Mouse (Mus musculus): ENCODE results near the gene Hspa1a. TPM values are rescaled to one million over a fixed set of nuclear protein-coding genes. Genes with fewer than 3 reads are reported as not detected.
A peak's percentile ranks its signal among the peaks of the same experiment; 100 is the strongest.
"Not testable (repeated sequence)": the region's sequence is repeated elsewhere in the genome, so short reads cannot be mapped to it uniquely, and the experiment has no call there.

Hspa1a gene
- total RNA-seq, 2 experiments from 2014 or later, result 10.8 to 12.6 TPM

GRCm38 (mm10) chr17:35002153-35002865 is 30.4 kb upstream of the Hspa1a start:
- intact Hi-C loops (cut with DNase I), result loop anchor here (5.0 kb wide), 1 partner anchor 240 kb away; the partner anchor contains the start of gene Ddx39b
- no peak for DNase-seq (ENCODE audit: low spot score in 2 of 2)

DNA sequence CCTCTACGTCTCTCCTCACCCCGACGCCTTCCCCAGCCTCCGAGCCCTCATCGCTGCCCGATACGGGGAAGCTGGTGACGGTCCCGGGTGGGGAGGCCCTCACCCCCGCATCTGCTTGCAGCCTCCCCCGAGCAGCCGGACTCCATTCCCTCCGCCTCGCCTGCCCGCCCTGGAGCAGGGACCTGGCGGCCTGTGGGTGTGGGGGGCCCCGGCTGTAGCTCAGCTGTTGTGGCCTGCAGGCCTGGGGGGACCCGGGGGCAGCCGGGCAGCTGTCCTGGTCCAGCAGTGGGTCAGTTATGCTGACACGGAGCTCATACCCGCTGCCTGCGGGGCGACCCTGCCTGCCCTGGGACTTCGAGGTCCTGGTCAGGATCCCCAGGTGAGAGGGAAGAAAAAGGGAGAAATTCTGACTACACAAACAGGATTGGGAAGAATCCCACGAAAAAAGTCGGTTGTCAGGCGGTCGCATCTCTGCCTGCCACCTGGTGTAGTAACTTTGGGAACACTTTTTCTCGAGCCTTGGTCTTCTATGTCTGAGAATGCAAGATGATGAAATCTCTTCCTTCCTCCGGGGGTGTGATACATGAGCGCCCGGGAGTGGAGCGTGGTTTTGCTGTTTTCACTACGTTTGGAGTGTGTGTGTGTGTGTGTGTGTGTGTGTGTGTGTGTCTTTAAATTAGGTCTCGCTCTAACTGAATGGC is 29.6 kb upstream of the Hspa1a start:
- intact Hi-C loops (cut with DNase I), result loop anchor here (5.0 kb wide), 1 partner anchor 241 kb away; the partner anchor contains the start of gene Ddx39b
- peak; percentile 21 to 55 for DNase-seq (ENCODE audit: low spot score in 2 of 2)

- peak; percentile 77 to 85 for DNase-seq (ENCODE audit: low spot score in 2 of 2)
- intact Hi-C loops (cut with DNase I), result loop anchor here (5.0 kb wide), 1 partner anchor 241 kb away; the partner anchor contains the start of gene Ddx39b
These were observed 28.9 kb upstream of the Hspa1a start, which contains the start of gene Vars for GRCm38 (mm10) chr17:35000717-35001451. Vars (plus strand) TSS chr17:35000987.

GRCm38 (mm10) chr17:34999871-35000716 is 28.1 kb upstream of the Hspa1a start:
- intact Hi-C loops (cut with DNase I), result loop anchor here (2.0 to 5.0 kb wide), 2 partner anchors 15 to 242 kb away; partner anchors contain the start of gene Ddx39b
- not testable (repeated sequence) for DNase-seq (ENCODE audit: low spot score in 2 of 2)

DNA sequence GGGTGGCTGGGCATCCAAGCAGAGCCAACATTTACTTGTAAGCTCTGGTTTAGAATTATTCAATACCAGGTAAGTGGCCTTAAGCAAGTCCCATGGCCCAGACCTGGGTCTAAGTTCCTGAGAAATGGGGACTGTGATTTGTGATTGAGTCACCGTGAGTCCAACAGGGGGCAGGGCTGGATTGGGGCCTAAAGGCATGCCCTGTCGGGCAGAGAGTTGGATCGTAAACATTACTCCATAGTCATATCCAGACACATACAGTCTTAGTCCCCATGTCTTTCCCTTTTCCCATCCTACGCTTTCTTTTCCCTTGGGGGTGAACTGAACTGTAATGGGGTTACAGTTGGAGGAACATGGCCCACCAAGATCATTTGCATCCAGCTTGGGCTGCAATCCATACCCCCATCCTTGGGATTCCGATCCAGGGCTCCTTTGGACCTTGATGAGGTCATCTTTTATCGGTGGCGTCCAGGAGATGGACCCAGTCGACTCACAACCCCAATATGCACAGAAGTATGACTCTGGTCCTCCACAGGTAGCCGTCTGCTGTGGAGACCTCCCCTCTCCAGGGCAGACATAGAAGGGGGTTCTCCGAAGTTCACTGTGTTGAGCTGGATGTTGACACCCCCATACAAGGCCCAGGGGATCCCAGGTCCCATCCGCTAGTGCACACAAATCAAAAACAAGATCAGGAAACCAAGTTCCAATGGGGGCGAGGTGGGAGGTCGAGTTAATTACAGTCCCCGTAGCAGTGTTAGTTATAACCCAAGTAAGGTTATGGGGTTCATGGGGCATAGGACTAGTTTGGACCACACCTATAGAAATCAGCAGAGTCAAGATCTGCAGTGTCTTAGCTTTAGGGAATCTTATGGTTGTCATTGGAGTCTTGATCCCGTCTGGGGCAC is 26.8 kb upstream of the Hspa1a start:
- DNase-seq (ENCODE audit: low spot score in 2 of 2), result no peak
- intact Hi-C loops (cut with DNase I), result loop anchor here (2.0 kb wide), 1 partner anchor 14 kb away; no protein-coding TSS in a partner anchor

- no peak for DNase-seq (ENCODE audit: low spot score in 2 of 2)
- intact Hi-C loops (cut with DNase I), result no loop called here
These were observed 25.2 kb upstream of the Hspa1a start for GRCm38 (mm10) chr17:34997142-34997483.

GRCm38 (mm10) chr17:34996411-34997141 is 24.6 kb upstream of the Hspa1a start:
- no peak for DNase-seq (ENCODE audit: low spot score in 2 of 2)
- intact Hi-C loops (cut with DNase I), result no loop called here

DNA sequence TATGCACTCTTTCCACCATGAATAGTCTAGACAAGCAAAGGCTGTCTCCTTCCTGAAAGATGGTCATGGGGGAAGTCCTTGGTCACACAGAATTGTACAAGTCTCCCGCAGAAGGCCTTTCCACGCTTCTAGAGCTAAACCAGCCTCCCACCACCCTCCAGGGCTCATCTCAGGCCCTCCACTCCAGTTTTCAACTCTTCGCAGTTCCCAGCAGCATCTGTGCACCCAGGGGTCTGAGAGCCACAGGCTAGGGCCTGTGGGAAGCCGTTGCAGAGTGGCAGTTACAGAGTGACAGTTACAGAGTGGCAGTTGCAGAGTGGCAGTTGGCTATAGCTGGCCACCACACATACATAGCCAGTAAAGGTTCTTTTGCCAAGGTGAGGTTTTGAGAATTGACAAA is 24.0 kb upstream of the Hspa1a start:
- intact Hi-C loops (cut with DNase I); DNase-seq (ENCODE audit: low spot score in 2 of 2): not testable (repeated sequence)

DNA sequence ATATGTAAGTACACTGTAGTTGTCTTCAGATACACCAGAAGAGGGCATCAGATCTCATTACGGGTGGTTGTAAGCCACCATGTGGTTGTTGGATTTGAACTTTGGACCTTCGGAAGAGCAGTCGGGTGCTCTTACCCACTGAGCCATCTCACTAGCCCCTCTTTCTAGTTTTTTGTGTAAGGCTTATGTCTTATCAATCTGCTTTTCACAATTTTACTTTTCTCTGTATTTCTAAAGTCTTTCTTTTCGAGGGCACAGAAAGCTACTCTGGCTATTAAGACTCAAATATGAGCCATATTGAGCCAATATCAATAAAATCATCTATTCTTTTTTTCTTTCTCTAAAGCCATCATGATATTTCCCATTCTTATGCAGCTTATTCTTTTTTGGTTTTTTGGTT is 23.2 kb upstream of the Hspa1a start:
- intact Hi-C loops (cut with DNase I), result not testable (repeated sequence)

DNA sequence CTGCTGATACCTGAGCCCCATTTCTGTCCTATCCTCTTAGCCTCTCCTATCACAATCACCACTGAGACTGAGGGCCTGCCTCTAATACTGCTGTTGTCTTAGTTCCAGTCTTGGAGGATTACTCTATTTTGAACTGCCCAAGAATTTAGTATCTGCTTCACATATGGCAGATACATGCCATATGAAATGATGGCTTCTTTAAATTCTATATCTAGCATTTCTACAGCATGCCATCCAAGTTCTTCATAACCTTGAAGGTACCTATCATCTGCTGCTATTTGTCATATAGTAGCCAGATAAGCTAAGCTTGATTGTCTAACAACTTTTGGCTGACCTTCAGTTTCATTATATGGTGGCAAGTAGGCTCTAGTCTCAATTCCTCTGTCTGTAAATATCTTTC is 22.8 kb upstream of the Hspa1a start:
- intact Hi-C loops (cut with DNase I), result no loop called here
- no peak for DNase-seq (ENCODE audit: low spot score in 2 of 2)

More for the DNA sequence above, 23.2 kb upstream of the Hspa1a start:
- DNase-seq (ENCODE audit: low spot score in 2 of 2), result not testable (repeated sequence)

DNA sequence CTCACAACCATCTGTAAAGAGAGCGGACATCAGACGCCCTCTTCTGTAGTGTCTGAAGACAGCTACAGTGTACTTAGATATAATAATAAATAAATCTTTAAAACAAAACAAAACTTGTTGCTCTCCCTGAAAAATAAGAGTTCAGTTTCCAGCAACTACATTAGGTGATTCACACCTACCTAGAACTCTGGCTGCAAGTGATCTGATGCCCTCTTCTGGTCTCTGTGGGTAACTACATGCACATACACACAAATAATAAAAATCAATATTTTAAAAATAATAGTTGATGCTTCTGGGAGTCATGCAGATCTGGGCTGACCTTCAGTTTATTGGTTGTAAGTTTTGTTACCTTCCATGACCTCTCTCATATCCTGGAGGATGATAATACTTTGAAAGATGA is 12.3 kb upstream of the Hspa1a start:
- peak in 1 of 2 experiments; percentile 24 for DNase-seq (ENCODE audit: low spot score in 2 of 2)
- intact Hi-C loops (cut with DNase I), result loop anchor here (2.0 to 5.0 kb wide), 2 partner anchors 15 to 132 kb away; partner anchors contain the start of genes Nelfe and Skiv2l

DNA sequence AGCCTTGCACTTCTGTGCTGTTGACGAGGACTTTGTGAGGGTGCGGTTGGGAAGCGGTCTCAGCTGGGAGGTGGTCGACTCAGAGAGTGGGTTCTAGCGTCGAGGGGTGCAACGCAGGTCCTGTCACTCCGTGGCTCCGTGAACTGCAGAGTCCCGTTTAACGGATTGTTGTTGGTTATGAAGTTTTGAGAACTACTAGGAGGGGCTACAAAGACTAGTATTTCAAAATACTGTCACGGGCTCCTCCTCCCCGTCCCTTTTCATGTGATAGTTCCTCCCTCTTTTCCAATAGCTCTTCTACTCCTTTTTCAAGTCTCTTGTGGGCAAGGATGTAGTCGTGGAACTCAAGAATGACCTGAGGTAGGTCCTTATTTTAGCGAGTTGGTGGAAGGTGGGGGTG is 10.4 kb upstream of the Hspa1a start:
- intact Hi-C loops (cut with DNase I), result loop anchor here (5.0 kb wide), 1 partner anchor 130 kb away; the partner anchor contains the start of genes Nelfe and Skiv2l
- no peak for DNase-seq (ENCODE audit: low spot score in 2 of 2)

DNA sequence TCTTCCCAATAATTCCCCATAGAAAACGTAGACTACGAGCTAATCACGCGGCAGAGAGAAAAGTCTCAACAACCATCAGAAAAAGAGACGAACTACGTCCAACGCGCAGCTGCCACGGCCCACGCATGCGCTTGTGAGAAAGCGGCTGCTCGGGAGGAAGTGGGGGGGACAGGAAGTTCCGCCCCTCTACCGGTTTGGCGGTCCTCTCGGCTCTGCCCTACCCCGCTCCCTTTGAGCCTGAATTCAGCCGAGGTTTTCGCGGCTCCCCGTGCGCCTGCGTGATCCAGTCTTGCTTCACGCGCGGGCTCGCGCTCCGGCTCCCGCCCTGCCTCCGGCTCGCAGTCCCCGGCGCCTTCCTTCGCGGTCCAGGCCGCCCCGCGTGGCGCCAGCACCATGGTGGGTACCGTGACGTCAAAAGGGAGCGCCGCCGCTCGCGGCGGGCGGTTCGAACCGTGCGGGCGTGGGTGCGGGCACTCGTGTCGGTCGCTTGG is 9.8 kb upstream of the Hspa1a start, which contains the start of gene Lsm2:
Gene Lsm2 (plus strand): TSS at position 173 of the 491 bp plus-strand sequence.
- peak; percentile 94 to 96 for DNase-seq (ENCODE audit: low spot score in 2 of 2)
- intact Hi-C loops (cut with DNase I), result loop anchor here (1.0 to 5.0 kb wide), 2 partner anchors 29 to 129 kb away; partner anchors contain the start of genes Nelfe and Skiv2l

DNA sequence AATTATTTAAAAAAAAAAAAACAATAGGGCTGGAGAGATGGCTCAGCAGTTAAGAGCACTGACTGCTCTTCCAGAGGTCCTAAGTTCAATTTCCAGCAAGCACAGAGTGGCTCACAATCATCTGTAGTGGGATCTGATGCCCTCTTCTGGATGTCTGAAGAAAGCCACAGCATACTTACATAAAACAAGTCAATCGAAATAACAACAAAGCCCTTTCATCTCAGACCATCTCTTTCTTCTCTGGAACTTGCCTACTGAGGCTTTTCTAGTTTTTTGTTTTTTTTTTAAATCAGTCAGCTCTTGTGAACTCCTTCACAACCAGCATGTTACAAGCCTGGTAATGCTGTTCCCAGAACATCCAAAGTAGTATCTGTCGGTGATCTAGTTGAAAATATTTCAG is 8.7 kb upstream of the Hspa1a start:
- intact Hi-C loops (cut with DNase I), result loop anchor here (1.0 to 5.0 kb wide), 2 partner anchors 28 to 128 kb away; partner anchors contain the start of genes Nelfe and Skiv2l
- peak; percentile 45 to 58 for DNase-seq (ENCODE audit: low spot score in 2 of 2)

- no peak for DNase-seq (ENCODE audit: low spot score in 2 of 2)
- intact Hi-C loops (cut with DNase I), result loop anchor here (5.0 kb wide), 1 partner anchor 127 kb away; the partner anchor contains the start of genes Nelfe and Skiv2l
These were observed 7.7 kb upstream of the Hspa1a start for GRCm38 (mm10) chr17:34979631-34980030.

DNA sequence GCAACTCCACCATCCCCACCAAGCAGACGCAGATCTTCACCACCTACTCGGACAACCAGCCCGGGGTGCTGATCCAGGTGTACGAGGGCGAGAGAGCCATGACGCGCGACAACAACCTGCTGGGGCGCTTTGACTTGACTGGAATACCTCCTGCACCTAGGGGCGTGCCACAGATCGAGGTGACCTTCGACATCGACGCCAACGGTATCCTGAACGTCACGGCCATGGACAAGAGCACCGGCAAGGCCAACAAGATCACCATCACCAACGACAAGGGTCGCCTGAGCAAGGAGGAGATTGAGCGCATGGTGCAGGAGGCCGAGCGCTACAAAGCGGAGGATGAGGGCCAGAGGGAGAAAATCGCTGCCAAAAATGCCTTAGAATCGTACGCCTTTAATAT is 6.3 kb upstream of the Hspa1a start:
- no peak for DNase-seq (ENCODE audit: low spot score in 2 of 2)
- intact Hi-C loops (cut with DNase I), result no loop called here

- DNase-seq (ENCODE audit: low spot score in 2 of 2), result no peak
- intact Hi-C loops (cut with DNase I), result no loop called here
These were observed 5.0 kb upstream of the Hspa1a start for GRCm38 (mm10) chr17:34977000-34977399.

Data from left cerebral cortex, postnatal 25 days (tissue).